14 mouse cellular contexts compared by ENCODE assay signal in the genomic region with DNA sequence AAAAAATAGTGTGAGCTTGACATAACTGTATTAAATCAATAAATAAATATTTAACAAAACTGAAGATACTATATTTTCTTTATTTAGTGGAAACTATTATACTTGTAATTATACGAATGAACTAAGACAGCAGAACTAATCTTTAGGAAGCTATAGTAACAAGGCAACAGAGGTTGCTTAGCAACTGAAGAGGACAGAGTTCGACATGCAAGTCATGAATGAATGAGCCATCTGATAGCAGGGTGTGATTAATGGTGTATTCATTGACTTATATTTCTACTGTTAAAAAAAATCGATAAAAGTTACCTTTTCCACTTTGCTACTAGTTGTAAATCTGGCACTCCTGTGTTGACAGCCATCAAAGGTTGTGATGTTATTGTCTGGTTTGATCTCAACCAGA.
"Had no signal": no experiment of that assay in that cellular context is flagged by ENCODE, and none has a peak within 500 bp of the region (broad histone marks: within the 10 kb centered on the region; RNA-seq: fewer than 3 reads in every experiment).

No protein-coding gene starts in this region.

- H3K9me3 ChIP-seq: limb, embryonic 15.5 days; liver, embryonic 13.5 days; lung, embryonic 15.5 days; neural tube, embryonic 13.5 days had no signal

- H3K4me3 ChIP-seq: left cerebral cortex, adult 2 months; limb, embryonic 15.5 days; liver, embryonic 13.5 days; lung, embryonic 15.5 days; neural tube, embryonic 13.5 days had no signal

- H3K27ac ChIP-seq: left cerebral cortex, adult 2 months; limb, embryonic 15.5 days; liver, embryonic 13.5 days; lung, embryonic 15.5 days; macrophage; neural tube, embryonic 13.5 days had no signal

- ATAC-seq: liver, postnatal 0 days had no signal

- H3K27me3 ChIP-seq: limb, embryonic 15.5 days; liver, embryonic 13.5 days; lung, embryonic 15.5 days; neural tube, embryonic 13.5 days had no signal

- DNase-seq: kidney, adult 8-10 months; kidney, postnatal 25 days; liver, embryonic 13.5 days; liver, postnatal 0 days; lung, postnatal 14 days; right cerebral cortex, adult 18-20 months; right cerebral cortex, postnatal 25 days; thymus, adult 18-20 months; thymus, postnatal 14 days had no signal

- H3K9ac ChIP-seq: limb, embryonic 15.5 days; liver, embryonic 13.5 days; liver, postnatal 0 days; lung, embryonic 15.5 days; neural tube, embryonic 13.5 days had no signal

- H3K36me3 ChIP-seq: limb, embryonic 15.5 days; liver, embryonic 13.5 days; lung, embryonic 15.5 days; neural tube, embryonic 13.5 days had no signal

- H3K4me1 ChIP-seq: limb, embryonic 15.5 days; liver, embryonic 13.5 days; lung, embryonic 15.5 days; neural tube, embryonic 13.5 days had no signal

- H3K4me2 ChIP-seq: limb, embryonic 15.5 days; liver, embryonic 13.5 days; lung, embryonic 15.5 days; neural tube, embryonic 13.5 days had no signal
